Mouse (Mus musculus) kidney, postnatal 0 days (tissue): ENCODE measurements around the gene Aff3. TPM values are rescaled to one million over a fixed set of nuclear protein-coding genes. Genes with fewer than 3 reads are reported as not detected.

Source experiments
- ATAC-seq: fragments of 200-750 bp; cut with Nextera tagmentation; replicated peaks from 2 replicates; pipeline ENCODE4 v1.8.0; 2017; ENCODE audit warnings: low read depth, moderate number of reproducible peaks, moderate TSS enrichment, moderate library complexity; ENCODE audit not compliant: low FRiP score
- DNase-seq: peaks from one replicate; pipeline ENCODE4 v3.0.0-alpha.2; 2016; ENCODE audit warnings: low spot score
- H3K27ac ChIP-seq: fragments of 300-500 bp; sonication (generic); 2 replicates; pipeline ENCODE4 v1.5.1; 2014; ENCODE audit warnings: mild to moderate bottlenecking
- H3K27me3 ChIP-seq: fragments of 300-500 bp; sonication (generic); 2 replicates; pipeline ENCODE4 v1.6.1; 2014; ENCODE audit warnings: low read length, mixed read lengths; ENCODE audit not compliant: insufficient read depth
- H3K36me3 ChIP-seq: fragments of 300-500 bp; sonication (generic); 2 replicates; pipeline ENCODE4 v1.6.1; 2014; ENCODE audit warnings: low read length, mixed read lengths; ENCODE audit not compliant: insufficient read depth
- H3K4me1 ChIP-seq: fragments of 300-500 bp; sonication (generic); replicated peaks from 2 replicates; pipeline ENCODE4 v1.6.1; 2014; ENCODE audit warnings: antibody characterized with exemption, low read length, mixed read lengths; ENCODE audit not compliant: insufficient read depth
- H3K4me2 ChIP-seq: fragments of 300-500 bp; sonication (generic); 2 replicates; pipeline ENCODE4 v1.6.1; 2014; ENCODE audit warnings: mild to moderate bottlenecking, low read length, moderate library complexity, mixed read lengths
- H3K4me3 ChIP-seq: fragments of 300-500 bp; sonication (generic); replicated peaks from 2 replicates; pipeline ENCODE4 v1.5.1; 2014; ENCODE audit warnings: low read depth, low read length
- H3K9ac ChIP-seq: fragments of 300-500 bp; sonication (generic); 2 replicates; pipeline ENCODE4 v1.6.1; 2014; ENCODE audit warnings: low read depth, low read length
- H3K9me3 ChIP-seq: fragments of 300-500 bp; sonication (generic); replicated peaks from 2 replicates; pipeline ENCODE4 v1.6.1; 2016; ENCODE audit warnings: low read length, inconsistent platforms, mixed read lengths
- CTCF ChIP-seq: IDR thresholded peaks from 2 replicates; pipeline ENCODE4 v1.5.1; 2016; ENCODE audit warnings: antibody characterized with exemption, low read depth, mild to moderate bottlenecking, moderate library complexity
- WGBS: fragments of 180-500 bp; shearing (Covaris S2); extraction: QIAGEN DNeasy Blood & Tissue Kit; methylation state at CpG from one replicate; pipeline ENCODE4 v1.1.7; 2014; 5-methylcytosine and 5-hydroxymethylcytosine counted together
- polyA plus RNA-seq: library from polyadenylated mRNA; unstranded; fragments of >200 nt; fragmentation: Nextera tagmentation; extraction: Ambion mirVana; gene quantifications from 2 replicates; pipeline ENCODE4 v1.2.1, GENCODE M21; 2015

Gene Aff3
- polyA plus RNA-seq, 1 experiment from 2014 or later, result 7.9 TPM

- peak overlapping the region; percentile 78 for H3K4me3 ChIP-seq
- H3K9ac ChIP-seq, result peak overlapping the region; percentile 74
- H3K9me3 ChIP-seq, result no peaks in the 10 kb centered on the region
- H3K27ac ChIP-seq, result peak overlapping the region; percentile 90; the same call in 1 of the 2 replicates
- TF ChIP-seq CTCF, result no peak
- ATAC-seq, result 0 out of 2 replicates have a peak, but pooled peaks have one; percentile 10
- no peaks in the 10 kb centered on the region for H3K27me3 ChIP-seq
- no peaks in the 10 kb centered on the region for H3K36me3 ChIP-seq
- no peaks in the 10 kb centered on the region for H3K4me1 ChIP-seq
- 1% methylated on average over 10 of the region's 10 CpGs for WGBS
- peak overlapping the region; percentile 98 for H3K4me2 ChIP-seq
- DNase-seq, result no peak
These were observed 38.4 kb downstream of the Aff3 start for GRCm38 (mm10) chr1:38626388-38626738.

GRCm38 (mm10) chr1:38621840-38622239 lies 42.9 kb downstream of the Aff3 start:
- 59% methylated on average over 4 of the region's 4 CpGs for WGBS
- TF ChIP-seq CTCF, result no peak
- Histone ChIP-seq H3K4me2 (no peak overlapping the region), H3K36me3 (no peaks in the 10 kb centered on the region), H3K4me3 (no peak overlapping the region), H3K27me3 (no peaks in the 10 kb centered on the region), H3K9me3 (no peaks in the 10 kb centered on the region), H3K27ac (no peak overlapping the region), H3K9ac (no peak overlapping the region), H3K4me1 (no peaks in the 10 kb centered on the region)
- DNase-seq (no peak), ATAC-seq (no peak)

DNA sequence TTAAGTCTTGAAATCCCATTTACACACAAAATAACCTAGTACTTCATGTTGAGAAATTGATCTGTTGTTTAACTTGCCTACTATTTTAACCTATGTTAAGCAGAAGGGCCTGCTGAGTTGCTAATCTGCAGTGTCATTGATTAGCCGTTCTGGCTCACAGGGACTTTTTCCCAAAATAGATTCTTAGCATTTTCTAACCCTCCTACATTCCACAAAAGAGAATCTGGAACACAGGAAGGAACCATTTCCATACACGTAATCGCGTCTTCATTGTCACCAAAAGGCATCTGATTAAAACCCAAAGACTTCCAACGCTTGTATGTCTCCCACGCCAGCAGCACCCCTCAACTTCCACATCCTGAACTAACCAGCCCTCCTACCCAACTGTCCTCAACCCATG lies 44.4 kb downstream of the Aff3 start:
- Histone ChIP-seq H3K4me2 (no peak overlapping the region), H3K36me3 (no peaks in the 10 kb centered on the region), H3K4me1 (no peaks in the 10 kb centered on the region), H3K9me3 (no peaks in the 10 kb centered on the region), H3K27me3 (no peaks in the 10 kb centered on the region), H3K27ac (no peak overlapping the region), H3K4me3 (no peak overlapping the region), H3K9ac (no peak overlapping the region)
- no peak for ATAC-seq
- DNase-seq, result no peak
- TF ChIP-seq CTCF, result no peak
- 89% methylated on average over 6 of the region's 6 CpGs for WGBS

GRCm38 (mm10) chr1:38606741-38607140 lies 58.0 kb downstream of the Aff3 start:
- H3K36me3 ChIP-seq, result no peaks in the 10 kb centered on the region
- no peak for DNase-seq
- TF ChIP-seq CTCF, result no peak
- H3K4me1 ChIP-seq, result no peaks in the 10 kb centered on the region; the same call in 1 of the 2 replicates
- no peak for ATAC-seq
- WGBS, result 69% methylated on average over 4 of the region's 4 CpGs
- no peaks in the 10 kb centered on the region for H3K27me3 ChIP-seq
- no peak overlapping the region for H3K4me3 ChIP-seq
- H3K9me3 ChIP-seq, result no peaks in the 10 kb centered on the region
- H3K9ac ChIP-seq, result no peak overlapping the region
- H3K27ac ChIP-seq, result no peak overlapping the region
- H3K4me2 ChIP-seq, result no peak overlapping the region

GRCm38 (mm10) chr1:38605426-38605825 lies 59.3 kb downstream of the Aff3 start:
- H3K9ac ChIP-seq, result no peak overlapping the region
- ATAC-seq (no peak), DNase-seq (no peak)
- no peaks in the 10 kb centered on the region; the same call in 1 of the 2 replicates for H3K4me1 ChIP-seq
- 91% methylated on average over 4 of the region's 4 CpGs for WGBS
- H3K27me3 ChIP-seq, result no peaks in the 10 kb centered on the region
- no peak overlapping the region for H3K4me3 ChIP-seq
- H3K9me3 ChIP-seq, result no peaks in the 10 kb centered on the region
- H3K27ac ChIP-seq, result no peak overlapping the region
- no peaks in the 10 kb centered on the region for H3K36me3 ChIP-seq
- TF ChIP-seq CTCF, result peak; percentile 13; the same call in 1 of the 2 replicates
- H3K4me2 ChIP-seq, result no peak overlapping the region

GRCm38 (mm10) chr1:38604611-38605010 lies 60.1 kb downstream of the Aff3 start:
- TF ChIP-seq CTCF, result no peak
- Histone ChIP-seq H3K4me2 (no peak overlapping the region), H3K9me3 (no peaks in the 10 kb centered on the region), H3K27ac (no peak overlapping the region), H3K9ac (no peak overlapping the region), H3K36me3 (no peaks in the 10 kb centered on the region), H3K4me1 (no peaks in the 10 kb centered on the region; the same call in 1 of the 2 replicates), H3K4me3 (no peak overlapping the region), H3K27me3 (no peaks in the 10 kb centered on the region)
- ATAC-seq (no peak), DNase-seq (no peak)
- WGBS, result 76% methylated on average over 7 of the region's 7 CpGs

GRCm38 (mm10) chr1:38601802-38602508 lies 62.8 kb downstream of the Aff3 start:
- H3K4me1 ChIP-seq, result no peaks in the 10 kb centered on the region; the same call in 1 of the 2 replicates
- no peak for TF ChIP-seq CTCF
- H3K4me2 ChIP-seq, result no peak overlapping the region
- no peak overlapping the region for H3K27ac ChIP-seq
- H3K9ac ChIP-seq, result no peak overlapping the region
- DNase-seq (no peak), ATAC-seq (no peak)
- no peaks in the 10 kb centered on the region for H3K27me3 ChIP-seq
- H3K9me3 ChIP-seq, result no peaks in the 10 kb centered on the region
- H3K36me3 ChIP-seq, result no peaks in the 10 kb centered on the region
- 70% methylated on average over 11 of the region's 11 CpGs for WGBS
- no peak overlapping the region for H3K4me3 ChIP-seq
